Mouse (Mus musculus) stomach, postnatal 0 days (tissue): Measurements from ENCODE around the gene Psmc5. TPM values are rescaled to one million over a fixed set of nuclear protein-coding genes. Genes with fewer than 3 reads are reported as not detected.
"Not testable (repeated sequence)": the region's sequence is repeated elsewhere in the genome, so short reads cannot be mapped to it uniquely, and the experiment has no call there.

Source experiments
- ATAC-seq: fragments of 200-750 bp; cut with Nextera tagmentation; 2 replicates; pipeline ENCODE4 v1.8.0; 2017; ENCODE audit not compliant: low FRiP score, low TSS enrichment
- DNase-seq: peaks from one replicate; pipeline ENCODE4 v3.0.0-alpha.2; 2016; ENCODE audit warnings: low spot score
- H3K27ac ChIP-seq: fragments of 300-500 bp; sonication (generic); replicated peaks from 2 replicates; pipeline ENCODE4 v1.5.1; 2014; ENCODE audit warnings: mild to moderate bottlenecking, control low read depth
- H3K27me3 ChIP-seq: fragments of 300-500 bp; sonication (generic); 2 replicates; pipeline ENCODE4 v1.6.1; 2014; ENCODE audit warnings: low read length; ENCODE audit not compliant: control insufficient read depth, insufficient read depth
- H3K36me3 ChIP-seq: fragments of 300-500 bp; sonication (generic); 2 replicates; pipeline ENCODE4 v1.6.1; 2014; ENCODE audit warnings: low read length, mixed read lengths; ENCODE audit not compliant: control insufficient read depth, insufficient read depth
- H3K4me1 ChIP-seq: fragments of 300-500 bp; sonication (generic); replicated peaks from 2 replicates; pipeline ENCODE4 v1.6.1; 2014; ENCODE audit warnings: antibody characterized with exemption; ENCODE audit not compliant: control insufficient read depth, insufficient read depth
- H3K4me2 ChIP-seq: fragments of 300-500 bp; sonication (generic); replicated peaks from 2 replicates; pipeline ENCODE4 v1.6.1; 2014; ENCODE audit warnings: low read depth, mild to moderate bottlenecking, control low read depth, moderate library complexity
- H3K4me3 ChIP-seq: fragments of 300-500 bp; sonication (generic); 2 replicates; pipeline ENCODE4 v1.5.1; 2014; ENCODE audit warnings: low read depth, low read length, control low read depth
- H3K9ac ChIP-seq: fragments of 300-500 bp; sonication (generic); 2 replicates; pipeline ENCODE4 v1.6.1; 2014; ENCODE audit warnings: mild to moderate bottlenecking, low read length, control low read depth, mixed read lengths
- H3K9me3 ChIP-seq: fragments of 300-500 bp; sonication (generic); 2 replicates; pipeline ENCODE4 v1.6.1; 2016; ENCODE audit warnings: low read length; ENCODE audit not compliant: control insufficient read depth
- CTCF ChIP-seq: IDR thresholded peaks from 2 replicates; pipeline ENCODE4 v1.5.1; 2016; ENCODE audit warnings: antibody characterized with exemption, low read depth, mild to moderate bottlenecking, moderate library complexity
- EP300 ChIP-seq: optimal IDR thresholded peaks from 2 replicates; pipeline ENCODE3; 2016; ENCODE audit warnings: antibody characterized with exemption
- WGBS: fragments of 180-500 bp; shearing (Covaris S2); extraction: QIAGEN DNeasy Blood & Tissue Kit; methylation state at CpG from one replicate; pipeline ENCODE4 v1.1.7; 2014; 5-methylcytosine and 5-hydroxymethylcytosine counted together
- polyA plus RNA-seq: library from polyadenylated mRNA; unstranded; fragments of >200 nt; fragmentation: Nextera tagmentation; extraction: Ambion mirVana; gene quantifications from 2 replicates; pipeline ENCODE4 v1.2.1, GENCODE M21; 2015

Psmc5 gene
- polyA plus RNA-seq, 1 experiment from 2014 or later: 202 TPM

GRCm38 (mm10) chr11:106216730-106217490 is 39.0 kb upstream of the Psmc5 start, which contains the start of gene Ddx42:
Gene Ddx42 (plus strand): TSS chr11:106216926.
- no peak for TF ChIP-seq CTCF
- peak; percentile 43 for TF ChIP-seq EP300

DNA sequence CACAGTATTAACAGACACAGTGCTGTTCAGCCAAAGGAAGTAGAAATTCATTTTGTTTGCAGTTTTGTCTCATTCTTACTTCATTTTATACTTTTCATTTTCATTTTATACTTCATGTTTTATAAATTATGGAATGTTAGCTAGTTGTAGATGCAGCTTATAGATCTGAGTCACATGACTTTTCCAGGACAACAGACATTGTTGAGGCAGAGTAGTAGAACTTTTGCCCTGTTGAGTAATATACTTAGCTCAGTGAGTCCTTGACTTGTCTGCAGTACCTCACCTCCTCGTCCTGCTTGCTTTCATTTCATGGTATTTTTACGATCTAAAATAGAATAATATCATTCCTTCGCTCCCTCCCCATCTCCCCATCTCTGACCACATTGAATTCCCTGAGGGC is 35.4 kb upstream of the Psmc5 start:
- no peak for TF ChIP-seq CTCF
- TF ChIP-seq EP300: no peak
- Histone ChIP-seq H3K4me3 (no peak overlapping the region), H3K36me3 (peaks cover 4% of the 10 kb centered on the region; the same call in 1 of the 2 replicates), H3K9me3 (no peaks in the 10 kb centered on the region), H3K4me1 (no peaks in the 10 kb centered on the region), H3K27me3 (no peaks in the 10 kb centered on the region), H3K9ac (no peak overlapping the region), H3K4me2 (no peak overlapping the region), H3K27ac (no peak overlapping the region)
- no peak for DNase-seq
- ATAC-seq: no peak
- WGBS: 87% methylated on average over 3 of the region's 3 CpGs

More at GRCm38 (mm10) chr11:106216730-106217490, 39.0 kb upstream of the Psmc5 start, which contains the start of gene Ddx42:
- H3K27me3 ChIP-seq: no peaks in the 10 kb centered on the region
- ATAC-seq (peak; percentile 93), DNase-seq (peak; percentile 93)
- H3K9ac ChIP-seq: peak within 1 kb of the TSS; percentile 97
- peak within 1 kb of the TSS; percentile 98 for H3K27ac ChIP-seq
- H3K4me2 ChIP-seq: peak within 1 kb of the TSS; percentile 65
- H3K4me1 ChIP-seq: peaks cover 4% of the 10 kb centered on the region; the same call in 1 of the 2 replicates
- H3K36me3 ChIP-seq: no peaks in the 10 kb centered on the region
- peak within 1 kb of the TSS; percentile 95 for H3K4me3 ChIP-seq
- WGBS: under 1% methylated on average over 69 of the region's 70 CpGs
- no peaks in the 10 kb centered on the region for H3K9me3 ChIP-seq

DNA sequence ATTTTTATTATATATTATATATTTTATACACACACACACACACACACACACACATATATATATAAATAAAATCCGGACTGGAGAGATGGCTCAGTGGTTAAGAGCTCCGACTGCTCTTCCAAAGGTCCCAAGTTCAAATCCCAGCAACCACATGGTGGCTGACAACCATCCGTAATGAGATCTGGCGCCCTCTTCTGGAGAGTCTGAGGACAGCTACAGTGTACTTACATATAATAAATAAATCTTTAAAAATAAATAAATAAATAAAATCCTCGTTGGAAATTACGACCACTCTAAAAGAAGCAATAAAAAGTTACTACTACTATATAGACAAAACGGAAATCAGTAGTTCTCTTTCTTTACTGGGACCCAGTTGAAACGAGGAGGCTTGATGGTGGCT is 22.0 kb upstream of the Psmc5 start:
- H3K4me3 ChIP-seq, H3K27ac ChIP-seq, H3K4me1 ChIP-seq, DNase-seq, H3K9me3 ChIP-seq, H3K27me3 ChIP-seq, H3K36me3 ChIP-seq, H3K4me2 ChIP-seq, H3K9ac ChIP-seq, ATAC-seq: not testable (repeated sequence)
- WGBS: 77% methylated on average over 8 of the region's 8 CpGs
- peak; percentile 49 for TF ChIP-seq CTCF

GRCm38 (mm10) chr11:106246834-106247233 is 9.1 kb upstream of the Psmc5 start:
- ATAC-seq (no peak), DNase-seq (no peak)
- Histone ChIP-seq H3K27me3 (no peaks in the 10 kb centered on the region), H3K9me3 (no peaks in the 10 kb centered on the region), H3K4me2 (no peak overlapping the region), H3K4me3 (no peak overlapping the region), H3K9ac (no peak overlapping the region), H3K27ac (no peak overlapping the region), H3K4me1 (no peaks in the 10 kb centered on the region), H3K36me3 (peaks cover 48% of the 10 kb centered on the region)
- 93% methylated on average over 1 of the region's 1 CpGs for WGBS
- TF ChIP-seq CTCF (peak; percentile 59), EP300 (no peak)

GRCm38 (mm10) chr11:106249326-106249725 is 6.6 kb upstream of the Psmc5 start:
- TF ChIP-seq CTCF (no peak), EP300 (no peak)
- no peaks in the 10 kb centered on the region for H3K9me3 ChIP-seq
- WGBS: 82% methylated on average over 7 of the region's 7 CpGs
- H3K27ac ChIP-seq: no peak overlapping the region
- H3K27me3 ChIP-seq: no peaks in the 10 kb centered on the region
- no peak overlapping the region for H3K4me3 ChIP-seq
- no peaks in the 10 kb centered on the region for H3K4me1 ChIP-seq
- no peak overlapping the region for H3K4me2 ChIP-seq
- H3K9ac ChIP-seq: no peak overlapping the region
- peaks cover 36% of the 10 kb centered on the region for H3K36me3 ChIP-seq
- no peak for DNase-seq
- ATAC-seq: no peak

- no peak for DNase-seq
- Histone ChIP-seq H3K9ac (peak overlapping the region; percentile 65), H3K9me3 (no peaks in the 10 kb centered on the region), H3K4me1 (0 out of 2 replicates have a peak, but pooled peaks cover 2% of the 10 kb centered on the region), H3K4me2 (peak overlapping the region; percentile 76), H3K36me3 (peaks cover 9% of the 10 kb centered on the region), H3K27me3 (no peaks in the 10 kb centered on the region), H3K27ac (no peak overlapping the region; the same call in 1 of the 2 replicates), H3K4me3 (peak overlapping the region; percentile 69)
- TF ChIP-seq EP300 (no peak), CTCF (no peak)
- no peak for ATAC-seq
- 15% methylated on average over 2 of the region's 2 CpGs for WGBS
These were observed 1.2 kb upstream of the Psmc5 start for GRCm38 (mm10) chr11:106254767-106255166.
